Mouse (Mus musculus): ENCODE measurements at regions not wholly inside any gene's neighbourhood (a gene's known extent, or its start where the extent isn't known, plus 50 kb on each side); places are given as distances from the start of the nearest gene placed in this dataset.

GRCm38 (mm10) chr12:16106946-16107345, 290.2 kb upstream of the Trib2 start:
- ATAC-seq (ENCODE audit: insufficient number of reproducible peaks, low FRiP score, low TSS enrichment), result no peak

GRCm38 (mm10) chr12:16098840-16099239, 282.1 kb upstream of the Trib2 start:
- ATAC-seq (ENCODE audit: insufficient number of reproducible peaks, low FRiP score, low TSS enrichment), result no peak

- ATAC-seq (ENCODE audit: insufficient number of reproducible peaks, low FRiP score, low TSS enrichment), result no peak
These were observed 275.9 kb upstream of the Trib2 start for GRCm38 (mm10) chr12:16092643-16093042.

GRCm38 (mm10) chr12:16091336-16091735, 274.6 kb upstream of the Trib2 start:
- no peak for ATAC-seq (ENCODE audit: insufficient number of reproducible peaks, low FRiP score, low TSS enrichment)

- ATAC-seq (ENCODE audit: insufficient number of reproducible peaks, low FRiP score, low TSS enrichment), result no peak
These were observed 266.5 kb upstream of the Trib2 start for GRCm38 (mm10) chr12:16083176-16083575.

GRCm38 (mm10) chr12:16077215-16077614, 260.5 kb upstream of the Trib2 start:
- ATAC-seq (ENCODE audit: insufficient number of reproducible peaks, low FRiP score, low TSS enrichment), result no peak

GRCm38 (mm10) chr12:16075962-16076361, 259.2 kb upstream of the Trib2 start:
- ATAC-seq (ENCODE audit: insufficient number of reproducible peaks, low FRiP score, low TSS enrichment), result no peak

- no peak for ATAC-seq (ENCODE audit: insufficient number of reproducible peaks, low FRiP score, low TSS enrichment)
These were observed 252.2 kb upstream of the Trib2 start for GRCm38 (mm10) chr12:16068940-16069339.

GRCm38 (mm10) chr12:16062689-16063088, 246.0 kb upstream of the Trib2 start:
- ATAC-seq (ENCODE audit: insufficient number of reproducible peaks, low FRiP score, low TSS enrichment), result no peak

- no peak for ATAC-seq (ENCODE audit: insufficient number of reproducible peaks, low FRiP score, low TSS enrichment)
These were observed 243.7 kb upstream of the Trib2 start for GRCm38 (mm10) chr12:16060461-16060860.

GRCm38 (mm10) chr12:16058255-16058654, 241.5 kb upstream of the Trib2 start:
- no peak for ATAC-seq (ENCODE audit: insufficient number of reproducible peaks, low FRiP score, low TSS enrichment)

GRCm38 (mm10) chr12:16056831-16057230, 240.1 kb upstream of the Trib2 start:
- ATAC-seq (ENCODE audit: insufficient number of reproducible peaks, low FRiP score, low TSS enrichment), result no peak

- no peak for ATAC-seq (ENCODE audit: insufficient number of reproducible peaks, low FRiP score, low TSS enrichment)
These were observed 239.5 kb upstream of the Trib2 start for GRCm38 (mm10) chr12:16056216-16056615.

GRCm38 (mm10) chr12:16054591-16054990, 237.9 kb upstream of the Trib2 start:
- no peak for ATAC-seq (ENCODE audit: insufficient number of reproducible peaks, low FRiP score, low TSS enrichment)

GRCm38 (mm10) chr12:16053735-16054134, 237.0 kb upstream of the Trib2 start:
- no peak for ATAC-seq (ENCODE audit: insufficient number of reproducible peaks, low FRiP score, low TSS enrichment)

GRCm38 (mm10) chr12:16052998-16053397, 236.3 kb upstream of the Trib2 start:
- ATAC-seq (ENCODE audit: insufficient number of reproducible peaks, low FRiP score, low TSS enrichment), result no peak

GRCm38 (mm10) chr12:16052353-16052752, 235.6 kb upstream of the Trib2 start:
- ATAC-seq (ENCODE audit: insufficient number of reproducible peaks, low FRiP score, low TSS enrichment), result no peak

GRCm38 (mm10) chr12:16051439-16051838, 234.7 kb upstream of the Trib2 start:
- no peak for ATAC-seq (ENCODE audit: insufficient number of reproducible peaks, low FRiP score, low TSS enrichment)

GRCm38 (mm10) chr12:16049545-16049944, 232.8 kb upstream of the Trib2 start:
- ATAC-seq (ENCODE audit: insufficient number of reproducible peaks, low FRiP score, low TSS enrichment), result no peak

GRCm38 (mm10) chr12:16046643-16047042, 229.9 kb upstream of the Trib2 start:
- ATAC-seq (ENCODE audit: insufficient number of reproducible peaks, low FRiP score, low TSS enrichment), result no peak

GRCm38 (mm10) chr12:16045791-16046494, 229.2 kb upstream of the Trib2 start:
- no peak for ATAC-seq (ENCODE audit: insufficient number of reproducible peaks, low FRiP score, low TSS enrichment)

GRCm38 (mm10) chr12:16043466-16044214, 226.9 kb upstream of the Trib2 start:
- ATAC-seq (ENCODE audit: insufficient number of reproducible peaks, low FRiP score, low TSS enrichment), result no peak

All from cerebellum, adult (tissue).